Mouse (Mus musculus): ENCODE measurements around the gene Olfr24. TPM values are rescaled to one million over a fixed set of nuclear protein-coding genes. Genes with fewer than 3 reads are reported as not detected.

Olfr24 gene
- polyA plus RNA-seq, 1 experiment from 2014 or later: not detected

- 33% methylated on average over 2 of the region's 2 CpGs for WGBS
- no peak overlapping the region for H3K9ac ChIP-seq (ENCODE audit: low read depth, low read length)
Observed at GRCm38 (mm10) chr9:18721011-18721410, 42.8 kb downstream of the Olfr24 start.

DNA sequence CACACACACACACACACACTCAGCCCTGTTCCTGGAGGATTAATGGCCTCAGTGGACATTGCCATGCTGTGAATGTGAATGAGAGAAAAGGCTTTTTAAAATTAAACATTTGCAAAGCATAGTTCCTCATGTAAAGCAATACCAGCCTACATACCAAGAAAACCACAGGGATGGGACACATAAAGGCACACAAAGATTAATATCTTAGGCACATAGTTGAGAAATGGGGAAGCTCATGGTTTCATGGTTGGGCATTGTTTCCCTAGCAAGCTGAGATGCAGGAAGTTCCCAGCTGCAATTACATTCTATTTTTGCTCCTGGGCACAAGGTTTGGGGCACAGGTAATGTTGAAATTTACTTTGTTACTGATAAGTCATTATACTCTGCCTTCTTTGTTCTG lies 58.2 kb downstream of the Olfr24 start:
- Histone ChIP-seq H3K36me3 (ENCODE audit: control insufficient read depth, insufficient read depth, low read length) (no peaks in the 10 kb centered on the region), H3K4me2 (ENCODE audit: low read length) (no peak overlapping the region), H3K9me3 (ENCODE audit: control insufficient read depth, low read length) (no peaks in the 10 kb centered on the region), H3K4me1 (ENCODE audit: control insufficient read depth, insufficient read depth, low read depth, low read length) (no peaks in the 10 kb centered on the region), H3K4me3 (ENCODE audit: low read length) (no peak overlapping the region), H3K9ac (ENCODE audit: low read depth, low read length) (no peak overlapping the region), H3K27ac (ENCODE audit: low read depth, low read length) (no peak overlapping the region), H3K27me3 (replicated peaks; ENCODE audit: control insufficient read depth, insufficient read depth, low read length) (no peaks in the 10 kb centered on the region)
- no peak for ATAC-seq

More at GRCm38 (mm10) chr9:18721011-18721410, 42.8 kb downstream of the Olfr24 start:
- H3K27me3 ChIP-seq (replicated peaks; ENCODE audit: control insufficient read depth, insufficient read depth, low read length): no peaks in the 10 kb centered on the region
- no peaks in the 10 kb centered on the region for H3K9me3 ChIP-seq (ENCODE audit: control insufficient read depth, low read length)
- no peak overlapping the region for H3K4me2 ChIP-seq (ENCODE audit: low read length)
- no peak overlapping the region for H3K4me3 ChIP-seq (ENCODE audit: low read length)
- no peaks in the 10 kb centered on the region for H3K36me3 ChIP-seq (ENCODE audit: control insufficient read depth, insufficient read depth, low read length)
- H3K4me1 ChIP-seq (ENCODE audit: control insufficient read depth, insufficient read depth, low read depth, low read length): no peaks in the 10 kb centered on the region
- no peak for ATAC-seq
- H3K27ac ChIP-seq (ENCODE audit: low read depth, low read length): no peak overlapping the region

Other genes starting within 250 kb of the Olfr24 start
- 0.09 TPM in 1 of 2 replicates, not detected in the other for gene Muc16, start 89.5 kb downstream of the Olfr24 start, polyA plus RNA-seq (2015; fragmentation: Nextera tagmentation; extraction: Ambion mirVana)
- not detected in 2 replicates for gene Olfr828, start 55.5 kb upstream of the Olfr24 start, polyA plus RNA-seq (2015; fragmentation: Nextera tagmentation; extraction: Ambion mirVana)
- gene Olfr829, start 90.9 kb upstream of the Olfr24 start, polyA plus RNA-seq (2015; fragmentation: Nextera tagmentation; extraction: Ambion mirVana): not detected in 2 replicates
- gene Olfr830, start 110.7 kb upstream of the Olfr24 start, polyA plus RNA-seq (2015; fragmentation: Nextera tagmentation; extraction: Ambion mirVana): not detected in 2 replicates
- not detected in 2 replicates for gene Olfr832, start 173.1 kb upstream of the Olfr24 start, polyA plus RNA-seq (2015; fragmentation: Nextera tagmentation; extraction: Ambion mirVana)
- gene Olfr834, start 224.0 kb upstream of the Olfr24 start, polyA plus RNA-seq (2015; fragmentation: Nextera tagmentation; extraction: Ambion mirVana): not detected in 2 replicates

Data from hindbrain, embryonic 16.5 days (tissue).